Mouse (Mus musculus) stomach, embryonic 14.5 days (tissue): ENCODE data around the gene Cebpzos. TPM values are rescaled to one million over a fixed set of nuclear protein-coding genes. Genes with fewer than 3 reads are reported as not detected.

Experiments used
- ATAC-seq: fragments of 200-750 bp; cut with Nextera tagmentation; 2 replicates; pipeline ENCODE4 v1.8.0; 2017; ENCODE audit warnings: low read depth, moderate TSS enrichment; ENCODE audit not compliant: insufficient number of reproducible peaks, insufficient read depth, low FRiP score
- H3K27ac ChIP-seq: fragments of 300-500 bp; sonication (generic); 2 replicates; pipeline ENCODE4 v1.5.1; 2014; ENCODE audit warnings: mild to moderate bottlenecking, low read length, moderate library complexity, mixed read lengths
- H3K27me3 ChIP-seq: fragments of 300-500 bp; sonication (generic); 2 replicates; pipeline ENCODE4 v1.6.1; 2014; ENCODE audit warnings: low read length, control low read depth, mixed read lengths; ENCODE audit not compliant: control insufficient read depth, insufficient read depth
- H3K36me3 ChIP-seq: fragments of 300-500 bp; sonication (generic); 2 replicates; pipeline ENCODE4 v1.6.1; 2014; ENCODE audit warnings: mild to moderate bottlenecking, control low read depth, low read length, moderate library complexity, mixed read lengths; ENCODE audit not compliant: control insufficient read depth, insufficient read depth
- H3K4me1 ChIP-seq: fragments of 300-500 bp; sonication (generic); 2 replicates; pipeline ENCODE4 v1.6.1; 2014; ENCODE audit warnings: low read length, control low read depth, mixed read lengths; ENCODE audit not compliant: control insufficient read depth, insufficient read depth
- H3K4me2 ChIP-seq: fragments of 300-500 bp; sonication (generic); replicated peaks from 2 replicates; pipeline ENCODE4 v1.6.1; 2014; ENCODE audit warnings: low read depth, low read length, control low read depth
- H3K4me3 ChIP-seq: fragments of 300-500 bp; sonication (generic); 2 replicates; pipeline ENCODE4 v1.5.1; 2014; ENCODE audit warnings: low read depth, low read length, control low read depth
- H3K9ac ChIP-seq: fragments of 300-500 bp; sonication (generic); replicated peaks from 2 replicates; pipeline ENCODE4 v1.6.1; 2014; ENCODE audit warnings: low read depth, mild to moderate bottlenecking, control low read depth, low read length, moderate library complexity, mixed read lengths
- H3K9me3 ChIP-seq: fragments of 300-500 bp; sonication (generic); 2 replicates; pipeline ENCODE4 v1.6.1; 2016; ENCODE audit warnings: low read depth, low read length, control low read depth; ENCODE audit not compliant: control insufficient read depth
- WGBS: fragments of 180-500 bp; shearing (Covaris S2); extraction: QIAGEN DNeasy Blood & Tissue Kit; methylation state at CpG from one replicate; pipeline ENCODE4 v1.1.7; 2014; 5-methylcytosine and 5-hydroxymethylcytosine counted together
- polyA plus RNA-seq: library from polyadenylated mRNA; unstranded; fragments of >200 nt; fragmentation: Nextera tagmentation; extraction: Ambion mirVana; gene quantifications from 2 replicates; pipeline ENCODE4 v1.2.1, GENCODE M21; 2014

Cebpzos gene
- 113 and 122 TPM in 2 replicates for polyA plus RNA-seq

- H3K27me3 ChIP-seq = no peaks in the 10 kb centered on the region
- H3K4me1 ChIP-seq = peaks cover 11% of the 10 kb centered on the region; the same call in 1 of the 2 replicates
- H3K27ac ChIP-seq = peak within 1 kb of the TSS; percentile 74
- H3K9ac ChIP-seq = peak within 1 kb of the TSS; percentile 57
- peak within 1 kb of the TSS; percentile 65 for H3K4me2 ChIP-seq
- peak; percentile 93 for ATAC-seq
- WGBS = under 1% methylated on average over 37 of the region's 37 CpGs
- H3K9me3 ChIP-seq = no peaks in the 10 kb centered on the region
- peaks cover 23% of the 10 kb centered on the region; the same call in 1 of the 2 replicates for H3K36me3 ChIP-seq
- peak within 1 kb of the TSS; percentile 57 for H3K4me3 ChIP-seq
These were observed at the start of gene Cebpzos for GRCm38 (mm10) chr17:78916369-78916813. TSS of gene Cebpzos (plus strand) at chr17:78916500.

- Histone ChIP-seq H3K9ac (no peak overlapping the region), H3K4me3 (no peak overlapping the region), H3K27me3 (no peaks in the 10 kb centered on the region), H3K36me3 (peaks cover 16% of the 10 kb centered on the region; the same call in 1 of the 2 replicates), H3K4me1 (no peaks in the 10 kb centered on the region), H3K9me3 (no peaks in the 10 kb centered on the region), H3K27ac (no peak overlapping the region), H3K4me2 (no peak overlapping the region)
- WGBS = 93% methylated on average over 6 of the region's 6 CpGs
- no peak for ATAC-seq
These were observed 42.4 kb upstream of the Cebpzos start for GRCm38 (mm10) chr17:78873886-78874285.

GRCm38 (mm10) chr17:78881878-78882304 lies 34.4 kb upstream of the Cebpzos start:
- H3K4me3 ChIP-seq = peak overlapping the region; percentile 69
- peak overlapping the region; percentile 61 for H3K9ac ChIP-seq
- no peaks in the 10 kb centered on the region for H3K27me3 ChIP-seq
- ATAC-seq = peak; percentile 28; the same call in 1 of the 2 replicates
- 8% methylated on average over 7 of the region's 7 CpGs for WGBS
- peaks cover 11% of the 10 kb centered on the region; the same call in 1 of the 2 replicates for H3K36me3 ChIP-seq
- H3K4me1 ChIP-seq = peaks cover 8% of the 10 kb centered on the region; the same call in 1 of the 2 replicates
- H3K9me3 ChIP-seq = no peaks in the 10 kb centered on the region
- H3K4me2 ChIP-seq = peak overlapping the region; percentile 61
- peak overlapping the region; percentile 48; the same call in 1 of the 2 replicates for H3K27ac ChIP-seq

GRCm38 (mm10) chr17:78882401-78883112 lies 33.7 kb upstream of the Cebpzos start, which contains the start of gene Eif2ak2:
TSS of gene Eif2ak2 (minus strand) at chr17:78882573.
- H3K9ac ChIP-seq = peak within 1 kb of the TSS; percentile 61
- H3K4me3 ChIP-seq = peak within 1 kb of the TSS; percentile 69
- H3K27me3 ChIP-seq = no peaks in the 10 kb centered on the region
- peaks cover 6% of the 10 kb centered on the region; the same call in 1 of the 2 replicates for H3K36me3 ChIP-seq
- peak within 1 kb of the TSS; percentile 61 for H3K4me2 ChIP-seq
- under 1% methylated on average over 28 of the region's 28 CpGs for WGBS
- no peaks in the 10 kb centered on the region for H3K9me3 ChIP-seq
- ATAC-seq = peak; percentile 98
- H3K27ac ChIP-seq = peak within 1 kb of the TSS; percentile 48; the same call in 1 of the 2 replicates
- H3K4me1 ChIP-seq = peaks cover 8% of the 10 kb centered on the region; the same call in 1 of the 2 replicates

- Histone ChIP-seq H3K4me1 (peaks cover 8% of the 10 kb centered on the region; the same call in 1 of the 2 replicates), H3K9me3 (no peaks in the 10 kb centered on the region), H3K36me3 (no peaks in the 10 kb centered on the region; the same call in 1 of the 2 replicates), H3K9ac (0 out of 2 replicates have a peak overlapping the region, but pooled peaks have one; percentile 61), H3K4me2 (no peak overlapping the region), H3K27me3 (no peaks in the 10 kb centered on the region), H3K27ac (no peak overlapping the region), H3K4me3 (no peak overlapping the region)
- 82% methylated on average over 4 of the region's 4 CpGs for WGBS
- ATAC-seq = no peak
These were observed 33.0 kb upstream of the Cebpzos start for GRCm38 (mm10) chr17:78883291-78883690.

GRCm38 (mm10) chr17:78885286-78886065 lies 30.8 kb upstream of the Cebpzos start:
- 73% methylated on average over 5 of the region's 5 CpGs for WGBS
- H3K4me2 ChIP-seq = no peak overlapping the region
- H3K36me3 ChIP-seq = no peaks in the 10 kb centered on the region
- H3K4me1 ChIP-seq = peaks cover 8% of the 10 kb centered on the region; the same call in 1 of the 2 replicates
- H3K9ac ChIP-seq = no peak overlapping the region
- no peak overlapping the region for H3K27ac ChIP-seq
- no peak for ATAC-seq
- no peaks in the 10 kb centered on the region for H3K27me3 ChIP-seq
- H3K9me3 ChIP-seq = no peaks in the 10 kb centered on the region
- H3K4me3 ChIP-seq = no peak overlapping the region

GRCm38 (mm10) chr17:78888554-78888953 lies 27.7 kb upstream of the Cebpzos start:
- H3K27me3 ChIP-seq = no peaks in the 10 kb centered on the region
- ATAC-seq = no peak
- no peaks in the 10 kb centered on the region for H3K9me3 ChIP-seq
- H3K9ac ChIP-seq = no peak overlapping the region
- no peaks in the 10 kb centered on the region for H3K4me1 ChIP-seq
- no peak overlapping the region for H3K4me2 ChIP-seq
- no peaks in the 10 kb centered on the region for H3K36me3 ChIP-seq
- no peak overlapping the region for H3K4me3 ChIP-seq
- H3K27ac ChIP-seq = no peak overlapping the region
- WGBS = 78% methylated on average over 4 of the region's 4 CpGs

- H3K27me3 ChIP-seq = no peaks in the 10 kb centered on the region
- ATAC-seq = no peak
- no peaks in the 10 kb centered on the region for H3K36me3 ChIP-seq
- 54% methylated on average over 3 of the region's 3 CpGs for WGBS
- no peak overlapping the region for H3K9ac ChIP-seq
- H3K4me3 ChIP-seq = no peak overlapping the region
- H3K27ac ChIP-seq = no peak overlapping the region
- no peaks in the 10 kb centered on the region for H3K4me1 ChIP-seq
- no peak overlapping the region for H3K4me2 ChIP-seq
- no peaks in the 10 kb centered on the region for H3K9me3 ChIP-seq
These were observed 27.1 kb upstream of the Cebpzos start for GRCm38 (mm10) chr17:78889184-78889583.
